Mouse (Mus musculus): ENCODE data around the gene Kmt2a. TPM values are rescaled to one million over a fixed set of nuclear protein-coding genes. Genes with fewer than 3 reads are reported as not detected.

Gene Kmt2a
- total RNA-seq (2022), result 100 to 1,000 TPM in 1 of 4 experiments, 10 to 100 TPM in 3; 63.4 to 103 (median 80.1) TPM

- DNase-seq (ENCODE audit: low spot score in 2 of 2), result peak; percentile 94 to 99
Measured at GRCm38 (mm10) chr9:44881221-44881871, at the start of gene Kmt2a. TSS of gene Kmt2a (minus strand) at chr9:44881296.

GRCm38 (mm10) chr9:44921543-44921942, 40.4 kb upstream of the Kmt2a start:
- DNase-seq (ENCODE audit: low spot score in 2 of 2), result no peak

GRCm38 (mm10) chr9:44921123-44921468, 40.0 kb upstream of the Kmt2a start:
- peak in 1 of 2 experiments; percentile 66 for DNase-seq (ENCODE audit: low spot score in 2 of 2)

DNA sequence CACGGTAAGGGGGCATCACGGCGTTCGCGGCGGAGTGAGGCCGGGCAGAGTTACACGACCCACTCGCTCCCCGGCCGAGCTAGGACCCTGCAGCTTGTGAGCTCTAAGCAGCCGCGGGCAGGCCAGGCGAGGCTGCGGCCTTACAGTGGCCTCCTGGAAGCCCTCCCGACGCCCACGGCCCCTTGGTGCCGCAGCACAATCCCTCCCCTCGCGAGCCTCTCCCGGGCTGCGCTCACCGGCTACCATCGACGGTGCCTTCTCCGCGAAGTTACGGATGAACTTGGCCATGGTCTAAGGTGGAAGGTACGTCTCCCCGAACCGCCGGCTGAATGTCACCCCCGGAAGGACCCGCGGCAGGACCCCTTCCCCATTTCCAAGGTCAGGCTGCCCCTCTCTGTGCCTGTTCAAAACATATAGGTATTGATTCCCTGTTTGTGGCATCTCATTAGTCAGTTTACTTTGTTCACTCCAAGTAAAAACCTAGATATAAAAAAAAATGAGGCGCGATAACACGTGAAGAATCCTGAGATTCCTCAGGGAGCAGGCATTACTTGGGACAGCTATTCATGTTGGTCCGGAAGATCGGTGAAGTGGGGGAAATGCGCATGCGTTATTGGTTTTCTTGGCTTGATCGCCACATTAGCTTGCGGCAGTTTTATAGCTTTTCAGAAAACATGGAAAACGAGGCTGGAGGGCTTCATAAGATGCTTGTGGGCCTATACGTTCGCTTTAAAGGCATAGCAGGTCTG, 39.5 kb upstream of the Kmt2a start, which contains the start of gene Atp5l:
Atp5l (minus strand) TSS at position 369 of the 749 bp plus-strand sequence.
- DNase-seq (ENCODE audit: low spot score in 2 of 2), result peak; percentile 83 to 90

DNA sequence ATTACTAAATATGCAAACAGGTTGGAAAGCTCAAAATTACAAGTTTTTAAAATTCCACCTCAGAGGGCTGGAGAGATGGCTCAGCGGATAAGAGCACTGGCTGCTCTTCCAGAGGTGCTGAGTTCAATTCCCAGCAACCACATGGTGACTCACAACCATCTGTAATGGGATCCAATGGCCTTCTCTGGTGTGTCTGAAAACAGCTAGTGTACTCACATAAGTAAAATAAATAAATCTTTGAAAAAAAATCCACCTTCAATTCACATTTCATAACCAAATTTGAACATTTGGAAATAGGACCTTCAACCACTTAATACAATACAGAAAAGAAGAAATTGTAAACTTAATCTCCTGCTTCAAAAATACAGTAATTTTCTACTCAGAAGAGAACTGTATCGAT, 38.5 kb upstream of the Kmt2a start:
- DNase-seq (ENCODE audit: low spot score in 2 of 2), result no peak

- DNase-seq (ENCODE audit: low spot score in 2 of 2), result no peak
Measured at GRCm38 (mm10) chr9:44916196-44916595, 35.1 kb upstream of the Kmt2a start.

- DNase-seq (ENCODE audit: low spot score in 2 of 2), result no peak
Measured at GRCm38 (mm10) chr9:44914706-44915105, 33.6 kb upstream of the Kmt2a start.

GRCm38 (mm10) chr9:44911365-44911764, 30.3 kb upstream of the Kmt2a start:
- no peak for DNase-seq (ENCODE audit: low spot score in 2 of 2)

- peak; percentile 69 to 77 for DNase-seq (ENCODE audit: low spot score in 2 of 2)
Measured at GRCm38 (mm10) chr9:44905620-44906019, 24.5 kb upstream of the Kmt2a start.

GRCm38 (mm10) chr9:44904964-44905363, 23.9 kb upstream of the Kmt2a start:
- peak; percentile 81 to 85 for DNase-seq (ENCODE audit: low spot score in 2 of 2)

DNA sequence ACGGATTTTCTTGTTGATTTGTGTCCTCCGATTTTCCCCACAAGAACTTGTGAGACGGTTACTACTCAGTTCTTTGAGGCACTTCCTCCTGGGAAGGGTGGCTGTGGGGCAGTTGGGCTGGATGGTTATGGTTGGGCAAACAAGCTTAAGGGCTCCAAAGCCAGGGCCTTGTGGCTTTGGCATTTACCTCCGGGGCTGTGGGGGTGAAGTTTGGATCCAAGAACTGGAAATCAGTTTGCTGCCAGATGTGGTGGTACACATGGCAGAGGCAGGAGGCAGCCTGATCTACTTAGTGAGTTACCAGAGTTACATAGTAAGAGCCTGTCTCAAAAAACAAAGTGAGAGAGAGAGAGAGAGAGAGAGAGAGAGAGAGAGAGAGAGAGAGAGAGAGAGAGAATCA, 22.8 kb upstream of the Kmt2a start:
- no peak for DNase-seq (ENCODE audit: low spot score in 2 of 2)

DNA sequence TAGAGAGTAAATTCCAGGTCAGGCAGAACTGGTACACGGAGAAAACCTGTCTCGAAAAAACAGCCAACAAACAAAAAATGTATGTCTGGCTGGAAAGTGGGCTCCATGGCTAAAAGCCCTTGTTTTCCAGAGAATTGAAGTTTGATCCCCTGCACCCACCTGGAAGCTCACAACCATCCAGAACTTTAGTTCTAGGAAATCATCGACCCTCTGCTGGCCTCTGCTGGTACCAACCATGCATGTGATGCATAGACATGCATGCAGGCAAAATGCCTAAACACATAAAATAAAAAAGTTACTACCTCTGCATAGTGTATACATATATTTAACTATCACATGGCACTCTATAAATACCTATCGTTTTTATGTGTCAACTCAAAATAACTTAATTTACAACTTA, 19.3 kb upstream of the Kmt2a start:
- DNase-seq (ENCODE audit: low spot score in 2 of 2), result no peak

DNA sequence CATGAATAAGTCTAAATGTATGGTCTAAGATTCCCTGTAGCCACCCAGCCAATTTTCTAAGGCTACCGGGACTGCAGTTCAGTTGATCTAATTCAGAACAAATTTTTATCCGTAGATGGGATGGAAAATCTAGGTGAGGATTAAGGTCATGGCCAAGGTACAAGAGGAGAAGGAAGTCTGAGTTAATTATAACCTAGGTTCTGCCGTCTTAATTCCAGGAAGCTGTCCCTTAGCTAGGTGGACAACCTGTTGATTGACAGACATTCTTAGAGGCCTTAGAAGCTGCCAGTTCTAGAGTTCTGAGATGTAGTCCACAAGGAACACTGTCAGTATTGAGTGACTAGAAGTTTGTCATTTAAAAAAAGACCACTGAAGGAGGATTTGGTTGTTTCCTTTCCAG, 18.6 kb upstream of the Kmt2a start:
- DNase-seq (ENCODE audit: low spot score in 2 of 2), result no peak

- DNase-seq (ENCODE audit: low spot score in 2 of 2), result no peak
Measured at GRCm38 (mm10) chr9:44897024-44897423, 15.9 kb upstream of the Kmt2a start.

DNA sequence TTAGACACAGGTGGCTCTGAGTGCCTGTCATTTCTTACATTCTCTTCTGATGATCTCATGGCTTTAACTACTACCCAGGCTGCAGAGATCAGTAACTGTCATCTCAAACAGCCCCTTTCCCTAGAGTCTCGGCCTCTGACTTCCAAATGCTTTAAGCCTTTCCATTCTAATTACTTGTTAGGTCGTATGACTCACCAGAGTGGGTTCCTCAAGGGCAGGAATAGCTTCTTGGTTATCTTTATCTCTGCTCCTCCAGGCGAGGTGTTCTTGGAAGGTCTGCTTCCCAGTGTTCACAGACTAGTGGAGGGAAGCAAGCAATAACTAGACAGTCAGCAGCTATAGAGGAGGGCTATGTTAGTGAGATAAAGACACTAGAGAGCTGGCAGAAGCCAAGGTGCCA, 11.6 kb upstream of the Kmt2a start:
- no peak for DNase-seq (ENCODE audit: low spot score in 2 of 2)

- no peak for DNase-seq (ENCODE audit: low spot score in 2 of 2)
Measured at GRCm38 (mm10) chr9:44891210-44891609, 10.1 kb upstream of the Kmt2a start.

DNA sequence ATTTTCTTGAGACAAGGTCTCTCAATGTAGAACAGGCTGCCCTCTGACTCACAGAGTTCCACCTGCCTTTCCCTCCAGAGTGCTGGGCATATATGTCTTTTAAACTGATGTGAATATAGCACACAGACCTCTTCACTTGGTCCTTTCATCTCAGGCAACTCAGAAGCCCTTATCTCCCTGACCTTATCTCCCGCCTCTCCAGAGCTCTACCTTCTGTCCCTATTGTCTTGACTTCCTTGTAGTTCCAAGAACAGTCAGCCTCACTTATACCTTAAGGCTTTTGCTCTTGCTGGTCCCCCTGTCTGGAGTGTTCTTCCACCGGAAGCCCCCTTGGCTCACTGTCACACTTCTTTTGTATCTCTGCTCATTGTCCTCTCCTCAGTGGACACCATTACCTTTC, 9.0 kb upstream of the Kmt2a start:
- DNase-seq (ENCODE audit: low spot score in 2 of 2), result no peak

GRCm38 (mm10) chr9:44888114-44888624, 7.1 kb upstream of the Kmt2a start:
- DNase-seq (ENCODE audit: low spot score in 2 of 2), result no peak

GRCm38 (mm10) chr9:44882981-44883569, 2.0 kb upstream of the Kmt2a start:
- DNase-seq (ENCODE audit: low spot score in 2 of 2), result peak; percentile 70 to 76

DNA sequence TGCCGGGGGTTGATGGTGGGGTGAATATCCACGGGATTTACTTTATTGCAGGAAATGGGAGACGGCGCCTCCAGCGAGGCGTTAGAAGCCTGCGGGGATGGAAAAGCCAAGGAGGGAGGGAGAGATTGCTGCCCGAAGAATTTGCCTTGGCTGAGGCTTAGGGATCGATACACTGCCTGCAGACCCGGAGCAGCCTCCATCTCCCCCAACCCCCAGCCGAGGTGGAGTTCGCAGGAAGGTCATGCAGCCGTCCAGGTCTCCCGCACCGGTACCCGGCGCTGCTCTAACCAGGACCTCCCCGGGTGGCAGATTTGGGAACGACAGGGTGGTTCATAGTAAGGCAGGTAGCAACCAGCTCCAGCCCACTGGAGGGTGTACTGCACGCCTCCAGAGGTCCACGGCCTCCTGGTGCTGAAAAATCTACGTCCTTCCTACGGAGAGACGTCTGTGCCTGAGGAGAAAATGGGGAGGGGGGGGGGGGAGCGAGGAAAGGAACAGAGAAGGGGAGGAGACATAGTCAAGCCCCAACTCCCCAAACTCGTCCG, 1.4 kb upstream of the Kmt2a start:
- DNase-seq (ENCODE audit: low spot score in 2 of 2), result peak in 1 of 2 experiments; percentile 37

- peak; percentile 72 for DNase-seq (ENCODE audit: low spot score in 2 of 2)
Measured at GRCm38 (mm10) chr9:44881941-44882435, 892 bp upstream of the Kmt2a start.
